Mouse (Mus musculus) thymus, adult 2 months (tissue): Measurements from ENCODE around the gene Rab40b. TPM values are rescaled to one million over a fixed set of nuclear protein-coding genes. Genes with fewer than 3 reads are reported as not detected.
"Not testable (repeated sequence)": the region's sequence is repeated elsewhere in the genome, so short reads cannot be mapped to it uniquely, and the experiment has no call there.

Experiments
- DNase-seq: peaks from one replicate; pipeline ENCODE4 v3.0.0; 2021
- H3K27ac ChIP-seq: fragments of 200-500 bp; 2 replicates; pipeline ENCODE4 v1.5.1; 2012; ENCODE audit warnings: low read length, control low read depth; ENCODE audit not compliant: control insufficient read depth, insufficient read depth
- H3K27me3 ChIP-seq: fragments of 200-500 bp; 2 replicates; pipeline ENCODE4 v1.6.1; 2012; ENCODE audit warnings: mild to moderate bottlenecking, low read length, moderate library complexity, mixed read lengths; ENCODE audit not compliant: control insufficient read depth, insufficient read depth
- H3K36me3 ChIP-seq: fragments of 200-500 bp; 2 replicates; pipeline ENCODE4 v1.6.1; 2012; ENCODE audit warnings: mild to moderate bottlenecking, low read length, moderate library complexity; ENCODE audit not compliant: control insufficient read depth, insufficient read depth
- H3K4me1 ChIP-seq: fragments of 200-500 bp; replicated peaks from 2 replicates; pipeline ENCODE4 v1.6.1; 2012; ENCODE audit warnings: low read length; ENCODE audit not compliant: control insufficient read depth, insufficient read depth
- H3K4me3 ChIP-seq: fragments of 200-500 bp; 2 replicates; pipeline ENCODE4 v1.5.1; 2012; ENCODE audit warnings: mild to moderate bottlenecking, low read length, control low read depth, moderate library complexity; ENCODE audit not compliant: control insufficient read depth, insufficient read depth
- CTCF ChIP-seq: fragments of 200-500 bp; IDR thresholded peaks from 2 replicates; pipeline ENCODE4 v1.5.1; 2012; ENCODE audit warnings: mild to moderate bottlenecking, control low read depth, low read length, moderate library complexity, borderline replicate concordance; ENCODE audit not compliant: control insufficient read depth, poor library complexity, insufficient read depth; ENCODE audit errors: extremely low read depth
- POLR2A ChIP-seq: fragments of 200-500 bp; IDR thresholded peaks from 2 replicates; pipeline ENCODE4 v1.6.1; 2012; ENCODE audit warnings: mild to moderate bottlenecking, low read length, control low read depth, moderate library complexity; ENCODE audit not compliant: control insufficient read depth, poor library complexity, insufficient read depth; ENCODE audit errors: extremely low read depth
- WGBS: fragments of 180-500 bp; shearing (Covaris S2); methylation state at CpG from one replicate; pipeline ENCODE4 v1.1.7; 2018; 5-methylcytosine and 5-hydroxymethylcytosine counted together
- polyA plus RNA-seq: library from polyadenylated mRNA; depleted of rRNA; stranded (reverse); fragments of >200 nt; gene quantifications from 2 replicates; pipeline ENCODE4 v1.2.3, GENCODE M21; 2012; rRNA removed

Rab40b gene
- polyA plus RNA-seq, 1 experiment = 0.57 TPM

GRCm38 (mm10) chr11:121326681-121327080 is 61.4 kb downstream of the Rab40b start:
- Histone ChIP-seq H3K27me3 (no peaks in the 10 kb centered on the region), H3K36me3 (peaks cover 38% of the 10 kb centered on the region), H3K27ac (no peak overlapping the region), H3K4me3 (no peak overlapping the region), H3K4me1 (no peaks in the 10 kb centered on the region)
- TF ChIP-seq CTCF (no peak), POLR2A (no peak)
- WGBS = 97% methylated on average over 5 of the region's 5 CpGs
- no peak for DNase-seq

GRCm38 (mm10) chr11:121326034-121326433 is 62.0 kb downstream of the Rab40b start:
- WGBS = 89% methylated on average over 1 of the region's 1 CpGs
- Histone ChIP-seq H3K27ac (no peak overlapping the region), H3K36me3 (peaks cover 36% of the 10 kb centered on the region)

GRCm38 (mm10) chr11:121307712-121308111 is 80.3 kb downstream of the Rab40b start:
- H3K4me3 ChIP-seq, H3K27me3 ChIP-seq, DNase-seq, H3K27ac ChIP-seq, H3K4me1 ChIP-seq: not testable (repeated sequence)
- 94% methylated on average over 6 of the region's 6 CpGs for WGBS
- H3K36me3 ChIP-seq = peaks cover 23% of the 10 kb centered on the region; the same call in 1 of the 2 replicates

More at GRCm38 (mm10) chr11:121326034-121326433, 62.0 kb downstream of the Rab40b start:
- no peak for DNase-seq
- Histone ChIP-seq H3K4me1 (no peaks in the 10 kb centered on the region), H3K4me3 (no peak overlapping the region), H3K27me3 (no peaks in the 10 kb centered on the region)
- TF ChIP-seq CTCF (no peak), POLR2A (no peak)

GRCm38 (mm10) chr11:121306608-121307007 is 81.4 kb downstream of the Rab40b start:
- Histone ChIP-seq H3K36me3 (peaks cover 30% of the 10 kb centered on the region; the same call in 1 of the 2 replicates), H3K4me3 (no peak overlapping the region), H3K4me1 (no peaks in the 10 kb centered on the region), H3K27me3 (no peaks in the 10 kb centered on the region), H3K27ac (no peak overlapping the region)
- DNase-seq = no peak
- no peak for TF ChIP-seq CTCF
- TF ChIP-seq POLR2A = no peak
- 98% methylated on average over 8 of the region's 8 CpGs for WGBS

Other genes with a start within 250 kb of the Rab40b start
- gene Tex19.1, start 242.1 kb downstream of the Rab40b start, polyA plus RNA-seq = 0.08 TPM in 1 of 2 replicates, not detected in the other
- 0.75 and 1.5 TPM in 2 replicates for gene Uts2r, start 228.0 kb downstream of the Rab40b start, polyA plus RNA-seq
- gene Hexdc, start 183.8 kb downstream of the Rab40b start, polyA plus RNA-seq = 11.2 and 15.0 TPM in 2 replicates
- gene Ogfod3, start 183.5 kb downstream of the Rab40b start, polyA plus RNA-seq = 6.2 and 7.4 TPM in 2 replicates
- gene Cybc1, start 158.9 kb downstream of the Rab40b start, polyA plus RNA-seq = 87.4 and 106 TPM in 2 replicates
- 100 and 101 TPM in 2 replicates for gene Narf, start 151.0 kb downstream of the Rab40b start, polyA plus RNA-seq
- 57.5 and 60.6 TPM in 2 replicates for gene Foxk2, start 128.3 kb downstream of the Rab40b start, polyA plus RNA-seq
- gene Wdr45b, start 33.8 kb downstream of the Rab40b start, polyA plus RNA-seq = 51.3 and 65.9 TPM in 2 replicates
- gene Fn3krp, start 33.1 kb upstream of the Rab40b start, polyA plus RNA-seq = 7.6 and 9.2 TPM in 2 replicates
- 7.0 and 9.5 TPM in 2 replicates for gene Fn3k, start 46.7 kb upstream of the Rab40b start, polyA plus RNA-seq
- 86.5 and 90.0 TPM in 2 replicates for gene Tbcd, start 63.7 kb upstream of the Rab40b start, polyA plus RNA-seq
- gene Zfp750, start 131.1 kb upstream of the Rab40b start, polyA plus RNA-seq = 2.3 and 2.4 TPM in 2 replicates